In genomic region chr3:119958799-119959467, GRCm38 (mm10) we compare ENCODE assay signal across 14 mouse cellular contexts.
DNase-seq lines count a peak whose midpoint lies in the region; ATAC-seq lines count a peak whose summit lies in the region.
"Had no signal": no experiment of that assay in that cellular context is flagged by ENCODE, and none has a peak within 500 bp of the region (broad histone marks: within the 10 kb centered on the region; RNA-seq: fewer than 3 reads in every experiment).

No protein-coding gene starts in this region.

- H3K9me3 ChIP-seq in heart, embryonic 13.5 days = no peaks in the 10 kb centered on the region
- H3K9me3 ChIP-seq in forebrain, embryonic 13.5 days (replicated peaks) = no peaks in the 10 kb centered on the region
- H3K9me3 ChIP-seq: hindbrain, embryonic 15.5 days; limb, embryonic 12.5 days had no signal

- DNase-seq in heart, postnatal 36 days = no peak
- DNase-seq in adipocyte (ENCODE audit: low spot score) = peak; percentile 11
- DNase-seq in lung, postnatal 25 days (ENCODE audit: low spot score) = peak; percentile 4
- no peak for DNase-seq in cerebellum, adult 18-20 months
- no peak for DNase-seq in adrenal gland, adult 8-10 months
- no peak for DNase-seq in thymus, postnatal 36 days
- DNase-seq: B cell, adult 2 months; cerebellum, postnatal 36 days; kidney, postnatal 36 days had no signal

- no peak; the same call in 1 of the 2 replicates for ATAC-seq in heart, embryonic 13.5 days (ENCODE audit: extremely low read depth, insufficient number of reproducible peaks, low FRiP score, low TSS enrichment)
- peak; percentile 58 for ATAC-seq in forebrain, embryonic 13.5 days
- ATAC-seq: Patski had no signal

- H3K27me3 ChIP-seq in heart, embryonic 13.5 days (replicated peaks) = no peaks in the 10 kb centered on the region
- no peaks in the 10 kb centered on the region for H3K27me3 ChIP-seq in forebrain, embryonic 13.5 days
- H3K27me3 ChIP-seq: hindbrain, embryonic 15.5 days; limb, embryonic 12.5 days; Patski had no signal

- H3K4me3 ChIP-seq in heart, embryonic 13.5 days = no peak overlapping the region
- no peak overlapping the region for H3K4me3 ChIP-seq in forebrain, embryonic 13.5 days
- H3K4me3 ChIP-seq: hindbrain, embryonic 15.5 days; limb, embryonic 12.5 days had no signal

- peak overlapping the region; percentile 53; the same call in 1 of the 2 replicates for H3K27ac ChIP-seq in heart, embryonic 13.5 days (replicated peaks)
- 0 out of 2 replicates have a peak overlapping the region, but pooled peaks have one; percentile 5 for H3K27ac ChIP-seq in forebrain, embryonic 13.5 days
- H3K27ac ChIP-seq: hindbrain, embryonic 15.5 days; limb, embryonic 12.5 days had no signal

- no peak overlapping the region for H3K4me2 ChIP-seq in heart, embryonic 13.5 days
- no peak overlapping the region for H3K4me2 ChIP-seq in forebrain, embryonic 13.5 days
- H3K4me2 ChIP-seq: hindbrain, embryonic 15.5 days; limb, embryonic 12.5 days had no signal

- intact Hi-C loops in heart, postnatal 36 days (cut with DNase I) = no loop called here

- 14% methylated on average over 5 of the region's 5 CpGs for WGBS in heart, embryonic 13.5 days
- 4% methylated on average over 5 of the region's 5 CpGs for WGBS in forebrain, embryonic 13.5 days

- H3K9ac ChIP-seq in heart, embryonic 13.5 days = no peak overlapping the region
- H3K9ac ChIP-seq in forebrain, embryonic 13.5 days = no peak overlapping the region
- H3K9ac ChIP-seq: hindbrain, embryonic 15.5 days; limb, embryonic 12.5 days had no signal

- peaks cover 12% of the 10 kb centered on the region for H3K4me1 ChIP-seq in heart, embryonic 13.5 days
- peaks cover 22% of the 10 kb centered on the region for H3K4me1 ChIP-seq in forebrain, embryonic 13.5 days

- no peaks in the 10 kb centered on the region for H3K36me3 ChIP-seq in heart, embryonic 13.5 days
- no peaks in the 10 kb centered on the region for H3K36me3 ChIP-seq in forebrain, embryonic 13.5 days (ENCODE audit: poor library complexity, severe bottlenecking)
- H3K36me3 ChIP-seq: hindbrain, embryonic 15.5 days; limb, embryonic 12.5 days had no signal

Comparison
In these comparisons a context has a peak if more than half of its experiments do, and no peak if none do; other contexts are left out.
1. DNase-seq: peak in adipocyte (single experiment) and lung, postnatal 25 days (single experiment); none in heart, postnatal 36 days (0 of 2), cerebellum, adult 18-20 months (0 of 2), adrenal gland, adult 8-10 months (single experiment) and thymus, postnatal 36 days (0 of 2).